Mouse (Mus musculus) erythroblast, embryonic 14.5 days (primary cell): ENCODE measurements around the gene Dennd1b.

ENCODE experiments used
- GATA1 ChIP-seq: IDR thresholded peaks from 2 replicates; pipeline ENCODE4 v1.6.1; 2012; ENCODE audit warnings: low read length, inconsistent platforms, mixed read lengths
- TAL1 ChIP-seq: IDR thresholded peaks from 3 replicates; pipeline ENCODE4 v1.6.1; 2012; ENCODE audit warnings: low read length, inconsistent platforms, mixed read lengths

DNA sequence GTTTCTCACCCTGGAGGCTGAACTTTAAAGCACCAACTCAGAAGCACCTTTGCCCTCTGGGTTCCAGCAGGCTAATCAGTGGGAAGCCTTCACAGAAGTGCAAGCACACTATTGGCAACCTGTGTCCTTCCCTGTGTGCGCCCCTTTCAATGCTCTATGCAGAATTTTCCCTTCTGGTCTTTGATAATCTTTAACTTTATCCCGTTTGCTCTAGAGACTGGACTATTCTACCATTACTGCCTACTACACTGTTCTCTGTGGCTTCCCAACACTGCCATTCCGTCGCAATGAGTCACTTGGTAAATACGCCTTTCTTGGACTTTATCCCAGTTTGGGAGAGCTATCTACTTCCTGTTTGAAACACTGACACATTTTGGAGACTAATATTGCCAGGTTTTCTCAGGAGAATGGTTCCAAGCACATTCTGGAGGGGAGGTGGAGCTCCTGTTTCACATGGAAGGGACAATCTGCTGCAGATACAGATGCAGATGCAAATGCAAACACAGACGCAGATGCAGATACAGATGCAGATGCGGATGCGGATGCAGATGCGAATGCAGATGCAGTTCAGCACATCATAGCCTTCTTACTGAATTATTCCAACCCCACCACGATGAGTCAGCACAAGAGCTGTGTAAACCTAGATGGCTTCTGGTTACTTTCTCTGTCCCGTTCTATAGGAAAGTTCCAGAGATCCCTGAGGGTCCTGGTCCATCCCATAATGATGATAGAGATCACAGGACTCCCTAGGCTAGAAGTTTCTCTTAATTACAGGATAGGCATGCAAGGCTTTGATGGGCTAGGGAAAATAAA, 34.4 kb upstream of the Dennd1b start:
- TF ChIP-seq TAL1 (no peak), GATA1 (no peak)
